Mouse (Mus musculus): ENCODE data around the gene Slco1a1.
"Not testable (repeated sequence)": the region's sequence is repeated elsewhere in the genome, so short reads cannot be mapped to it uniquely, and the experiment has no call there.

The Slco1a1 gene

GRCm38 (mm10) chr6:141946862-141947261 is at the start of gene Slco1a1:
Slco1a1 (minus strand) TSS chr6:141946962.
- CTCF ChIA-PET, result no interaction called here
- POLR2A ChIA-PET, result no interaction called here

- ChIA-PET CTCF (interaction anchor here in 1 of 4 experiments (0.5 kb wide), 1 partner anchor 1622 kb away, joined by 4 read pairs; no protein-coding TSS in a partner anchor), POLR2A (no interaction called here)
Measured at GRCm38 (mm10) chr6:141986772-141987171, 40.0 kb upstream of the Slco1a1 start.

DNA sequence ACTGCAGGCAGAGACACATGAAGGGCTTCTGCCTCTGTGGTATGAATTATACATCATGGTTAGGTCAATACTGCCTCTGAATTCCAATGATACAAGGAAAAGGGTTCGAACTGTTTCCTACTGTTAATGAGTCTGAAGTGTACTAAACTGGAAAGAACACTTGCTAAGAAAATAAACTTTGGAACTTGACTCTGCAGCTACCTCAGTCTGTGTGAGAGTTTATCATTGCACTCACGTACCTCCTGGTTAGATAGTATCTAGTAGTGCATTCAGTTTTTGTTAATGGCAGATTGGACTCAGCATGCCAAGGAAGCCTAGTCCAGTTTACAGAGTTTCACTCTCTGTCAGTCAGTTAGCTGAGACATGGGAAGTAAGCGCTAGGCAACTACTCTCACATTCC is 37.9 kb upstream of the Slco1a1 start:
- POLR2A ChIA-PET, result no interaction called here

DNA sequence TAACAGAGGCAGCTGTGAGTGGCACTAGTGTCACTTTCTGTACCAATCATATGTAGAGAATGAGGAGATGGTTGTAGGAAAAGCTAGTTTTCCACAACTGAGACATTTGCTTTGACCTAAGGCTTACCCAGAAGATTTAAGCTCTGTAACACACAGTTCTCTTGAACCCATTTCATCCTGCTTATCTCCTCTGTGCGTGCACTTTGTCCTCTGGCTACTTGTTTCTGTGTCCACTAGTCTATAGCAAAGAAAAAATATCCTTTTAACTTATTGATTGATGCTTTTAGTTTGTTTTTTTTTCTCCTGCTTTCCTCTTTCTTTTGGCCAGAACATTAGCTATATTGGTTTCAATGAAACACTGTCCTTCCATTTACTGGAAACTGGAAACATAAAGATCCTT is 15.7 kb upstream of the Slco1a1 start:
- POLR2A ChIA-PET, result no interaction called here
- CTCF ChIA-PET, result no interaction called here

More for the DNA sequence above, 37.9 kb upstream of the Slco1a1 start:
- CTCF ChIA-PET, result interaction anchor here in 1 of 4 experiments (0.6 kb wide), 1 partner anchor 187 kb away, joined by 8 read pairs; no protein-coding TSS in a partner anchor

- ChIA-PET CTCF (no interaction called here), POLR2A (no interaction called here)
Measured at GRCm38 (mm10) chr6:141961861-141962260, 15.1 kb upstream of the Slco1a1 start.

DNA sequence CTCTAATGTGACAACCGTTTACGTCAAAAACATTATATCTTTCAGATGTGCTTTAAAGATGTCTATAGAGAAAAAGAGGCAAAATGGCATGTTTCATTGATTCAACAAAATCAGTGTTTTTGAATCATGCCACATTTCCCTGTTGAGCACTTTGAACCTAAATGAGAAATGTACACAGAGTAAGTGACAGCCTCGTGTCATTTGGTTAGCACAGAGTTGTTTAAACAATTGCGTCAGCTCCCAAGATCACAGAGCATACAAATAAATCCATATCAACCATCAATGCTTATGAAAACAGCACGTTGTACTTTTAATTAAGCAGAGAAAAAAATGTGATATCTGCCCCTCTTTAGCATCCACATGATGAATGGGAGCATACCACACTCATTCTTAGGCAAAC is 13.7 kb upstream of the Slco1a1 start:
- ChIA-PET POLR2A (no interaction called here), CTCF (no interaction called here)

DNA sequence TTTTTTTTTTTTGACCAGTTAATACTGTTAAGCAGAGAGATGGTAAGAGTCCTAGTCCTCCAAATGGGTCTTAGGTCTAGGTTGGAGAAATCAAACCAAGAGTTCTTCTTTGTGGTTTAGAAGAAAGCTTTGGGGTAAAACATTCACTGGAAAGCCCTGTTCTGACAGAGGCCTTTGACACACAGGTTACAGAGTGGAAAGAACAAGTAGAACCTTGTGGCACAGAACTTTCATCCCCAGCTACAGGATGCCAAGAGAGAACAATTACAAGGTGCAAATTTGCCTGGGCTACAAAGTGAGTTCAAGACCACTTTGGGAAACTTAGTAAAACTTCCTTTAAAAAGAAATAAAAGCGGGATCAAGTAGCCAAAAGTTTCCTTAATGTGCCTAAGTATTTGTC is 6.3 kb downstream of the Slco1a1 start:
- ChIA-PET CTCF (no interaction called here), POLR2A (no interaction called here)

GRCm38 (mm10) chr6:141898197-141898596 is 48.6 kb downstream of the Slco1a1 start:
- ChIA-PET CTCF (no interaction called here), POLR2A (no interaction called here)

GRCm38 (mm10) chr6:141889723-141890122 is 57.0 kb downstream of the Slco1a1 start:
- ChIA-PET POLR2A (no interaction called here), CTCF (no interaction called here)

- CTCF ChIA-PET, result no interaction called here
Measured at GRCm38 (mm10) chr6:141888248-141888647, 58.5 kb downstream of the Slco1a1 start.

GRCm38 (mm10) chr6:141882581-141882980 is 64.2 kb downstream of the Slco1a1 start:
- CTCF ChIA-PET, result interaction anchor here in 1 of 4 experiments (1.1 kb wide), 1 partner anchor 26 kb away, joined by 3 read pairs; no protein-coding TSS in a partner anchor
- POLR2A ChIA-PET, result no interaction called here

More at GRCm38 (mm10) chr6:141888248-141888647, 58.5 kb downstream of the Slco1a1 start:
- POLR2A ChIA-PET, result no interaction called here

DNA sequence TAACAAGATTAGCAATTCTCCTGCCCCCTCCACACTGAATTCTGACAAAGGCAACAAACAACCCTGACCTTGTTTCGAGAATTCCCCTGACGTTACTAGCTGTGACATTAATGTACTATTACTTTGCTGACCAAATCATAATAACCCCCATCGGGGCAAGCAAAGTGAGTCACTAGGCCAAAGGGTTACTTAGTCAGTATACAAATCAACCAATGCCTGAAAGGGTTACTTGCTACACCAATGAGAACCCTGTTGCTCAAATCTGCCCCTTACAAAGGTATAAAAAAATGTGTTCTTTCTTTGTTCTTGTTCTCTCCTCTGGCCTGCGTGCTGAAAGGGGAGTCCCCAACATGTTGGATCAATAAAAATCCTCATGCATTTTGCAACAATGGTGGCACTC is 71.0 kb downstream of the Slco1a1 start:
- POLR2A ChIA-PET, CTCF ChIA-PET: not testable (repeated sequence)

GRCm38 (mm10) chr6:141871711-141872110 is 75.1 kb downstream of the Slco1a1 start:
- CTCF ChIA-PET, result no interaction called here
- POLR2A ChIA-PET, result interaction anchor here in 1 of 4 experiments (0.5 kb wide), 1 partner anchor 176 kb away, joined by 6 read pairs; no protein-coding TSS in a partner anchor

DNA sequence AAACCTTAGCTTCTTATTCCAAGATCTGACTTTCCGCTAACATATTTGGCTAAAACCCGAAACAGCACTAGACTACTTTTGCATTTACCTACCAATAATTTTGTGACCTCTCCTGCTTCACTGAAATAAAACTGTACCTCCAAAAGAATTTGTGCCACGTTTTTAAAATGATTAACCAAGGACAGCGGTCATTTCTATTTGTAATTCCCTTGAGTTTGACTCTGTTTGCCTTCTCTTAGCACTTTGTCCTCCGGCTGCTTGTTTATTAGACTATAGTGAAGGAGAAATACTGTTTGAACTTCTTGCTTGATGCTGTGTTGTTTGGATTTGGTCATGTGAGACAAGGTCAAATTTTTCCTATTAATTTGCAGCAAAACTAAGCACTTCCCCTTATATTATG is 78.0 kb downstream of the Slco1a1 start:
- CTCF ChIA-PET, result no interaction called here
- POLR2A ChIA-PET, result interaction anchor here in 1 of 4 experiments (0.7 kb wide), 1 partner anchor 518 kb away, joined by 6 read pairs; no protein-coding TSS in a partner anchor

- CTCF ChIA-PET, result no interaction called here
Measured at GRCm38 (mm10) chr6:141866026-141866425, 80.7 kb downstream of the Slco1a1 start.

DNA sequence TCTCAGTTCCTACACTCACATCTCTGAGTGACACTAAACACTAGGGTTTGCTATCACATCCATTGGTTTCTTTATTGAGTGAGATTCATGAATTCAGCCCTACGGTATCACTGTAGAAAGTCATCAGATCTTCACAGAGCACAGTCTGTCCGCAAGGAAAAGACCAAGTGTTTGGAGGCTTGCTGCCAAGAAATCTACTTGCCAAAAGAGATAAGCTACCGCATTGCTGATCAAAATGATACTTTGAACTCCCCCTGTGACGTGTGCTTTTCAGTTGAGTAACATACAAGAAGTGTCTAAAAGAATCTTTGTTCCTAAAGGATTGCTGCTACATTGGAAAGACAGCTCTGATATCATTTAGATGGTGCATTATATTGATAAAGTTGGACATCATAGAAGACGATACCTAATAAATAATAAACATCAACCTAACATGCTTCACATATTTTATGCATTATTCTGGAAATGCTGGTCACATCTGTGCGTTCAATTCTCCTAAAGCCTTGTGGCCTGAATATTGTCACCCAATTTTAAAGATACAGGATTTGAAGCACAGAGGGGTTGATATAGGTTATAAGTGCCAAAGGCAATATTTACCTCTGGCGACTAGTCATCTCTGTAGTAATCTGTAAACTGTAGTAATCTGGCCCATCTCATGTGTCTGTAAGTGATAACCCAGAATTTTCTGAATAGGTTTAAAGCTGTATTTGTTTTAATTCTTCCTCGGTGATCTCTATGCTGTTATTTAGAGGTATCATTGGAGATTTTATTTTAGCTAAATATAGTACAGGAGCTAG is 88.8 kb downstream of the Slco1a1 start:
- ChIA-PET CTCF (no interaction called here), POLR2A (interaction anchor here in 1 of 4 experiments (1.1 kb wide), 1 partner anchor 20 kb away, joined by 3 read pairs; no protein-coding TSS in a partner anchor)

More at GRCm38 (mm10) chr6:141866026-141866425, 80.7 kb downstream of the Slco1a1 start:
- POLR2A ChIA-PET, result interaction anchor here in 1 of 4 experiments (0.6 kb wide), 1 partner anchor 220 kb away, joined by 3 read pairs; no protein-coding TSS in a partner anchor
